Mouse (Mus musculus) forebrain, embryonic 10.5 days (tissue): Measurements from ENCODE around the gene Zfp281. TPM values are rescaled to one million over a fixed set of nuclear protein-coding genes. Genes with fewer than 3 reads are reported as not detected.
A peak's percentile ranks its signal among the peaks of the same experiment; 100 is the strongest.

Experiments
- DNase-seq: peaks from one replicate; pipeline ENCODE4 v3.0.0-alpha.2; 2017; ENCODE audit warnings: low spot score; ENCODE audit errors: extremely low spot score
- H3K27ac ChIP-seq: fragments of 300-500 bp; sonication (generic); 2 replicates; pipeline ENCODE4 v1.5.1; 2016; ENCODE audit warnings: mild to moderate bottlenecking
- H3K27me3 ChIP-seq: fragments of 300-500 bp; sonication (generic); 2 replicates; pipeline ENCODE4 v1.6.1; 2016; ENCODE audit warnings: mild to moderate bottlenecking; ENCODE audit not compliant: poor library complexity, severe bottlenecking
- H3K36me3 ChIP-seq: fragments of 300-500 bp; sonication (generic); replicated peaks from 2 replicates; pipeline ENCODE4 v1.6.1; 2016; ENCODE audit warnings: mild to moderate bottlenecking, moderate library complexity
- H3K4me1 ChIP-seq: fragments of 300-500 bp; sonication (generic); 2 replicates; pipeline ENCODE4 v1.6.1; 2016
- H3K4me3 ChIP-seq: fragments of 300-500 bp; sonication (generic); 2 replicates; pipeline ENCODE4 v1.5.1; 2016; ENCODE audit warnings: mild to moderate bottlenecking, moderate library complexity
- H3K9me3 ChIP-seq: fragments of 300-500 bp; sonication (generic); 2 replicates; pipeline ENCODE4 v1.6.1; 2016; ENCODE audit warnings: mild to moderate bottlenecking, moderate library complexity
- WGBS: fragments of 180-500 bp; shearing (Covaris S2); methylation state at CpG from one replicate; pipeline ENCODE4 v1.1.7; 2016; 5-methylcytosine and 5-hydroxymethylcytosine counted together
- polyA plus RNA-seq: library from polyadenylated mRNA; unstranded; fragments of >200 nt; fragmentation: Nextera tagmentation; extraction: Ambion mirVana; gene quantifications from 2 replicates; pipeline ENCODE4 v1.2.1, GENCODE M21; 2016

Zfp281 gene
- polyA plus RNA-seq, 1 experiment from 2014 or later, result 24.7 TPM

- Histone ChIP-seq H3K4me1 (peaks cover 3% of the 10 kb centered on the region; the same call in 1 of the 2 replicates), H3K4me3 (no peak overlapping the region), H3K27ac (no peak overlapping the region), H3K27me3 (no peaks in the 10 kb centered on the region), H3K9me3 (no peaks in the 10 kb centered on the region), H3K36me3 (no peaks in the 10 kb centered on the region)
- no peak for DNase-seq
- WGBS, result 87% methylated on average over 8 of the region's 8 CpGs
These were observed 21.3 kb downstream of the Zfp281 start for GRCm38 (mm10) chr1:136645849-136646625.

- no peaks in the 10 kb centered on the region for H3K27me3 ChIP-seq
- H3K27ac ChIP-seq, result no peak overlapping the region
- 93% methylated on average over 3 of the region's 3 CpGs for WGBS
- H3K4me3 ChIP-seq, result no peak overlapping the region
- no peaks in the 10 kb centered on the region for H3K36me3 ChIP-seq
- H3K4me1 ChIP-seq, result peaks cover 11% of the 10 kb centered on the region; the same call in 1 of the 2 replicates
- H3K9me3 ChIP-seq, result no peaks in the 10 kb centered on the region
- no peak for DNase-seq
These were observed 27.4 kb downstream of the Zfp281 start for GRCm38 (mm10) chr1:136652066-136652465.

- 87% methylated on average over 8 of the region's 8 CpGs for WGBS
- no peaks in the 10 kb centered on the region for H3K27me3 ChIP-seq
- H3K9me3 ChIP-seq, result no peaks in the 10 kb centered on the region
- peaks cover 11% of the 10 kb centered on the region; the same call in 1 of the 2 replicates for H3K4me1 ChIP-seq
- no peak overlapping the region for H3K4me3 ChIP-seq
- H3K36me3 ChIP-seq, result no peaks in the 10 kb centered on the region
- DNase-seq, result no peak
- no peak overlapping the region for H3K27ac ChIP-seq
These were observed 28.8 kb downstream of the Zfp281 start for GRCm38 (mm10) chr1:136653526-136653925.

GRCm38 (mm10) chr1:136654385-136654784, 29.7 kb downstream of the Zfp281 start:
- no peak overlapping the region for H3K27ac ChIP-seq
- no peaks in the 10 kb centered on the region for H3K9me3 ChIP-seq
- no peaks in the 10 kb centered on the region for H3K27me3 ChIP-seq
- WGBS, result 69% methylated on average over 11 of the region's 11 CpGs
- H3K4me3 ChIP-seq, result no peak overlapping the region
- DNase-seq, result no peak
- H3K36me3 ChIP-seq, result no peaks in the 10 kb centered on the region
- peaks cover 14% of the 10 kb centered on the region; the same call in 1 of the 2 replicates for H3K4me1 ChIP-seq

- H3K27me3 ChIP-seq, result no peaks in the 10 kb centered on the region
- H3K4me1 ChIP-seq, result peaks cover 29% of the 10 kb centered on the region
- WGBS, result 91% methylated on average over 7 of the region's 7 CpGs
- DNase-seq, result no peak
- H3K27ac ChIP-seq, result no peak overlapping the region
- no peaks in the 10 kb centered on the region for H3K36me3 ChIP-seq
- no peak overlapping the region for H3K4me3 ChIP-seq
- H3K9me3 ChIP-seq, result no peaks in the 10 kb centered on the region
These were observed 31.9 kb downstream of the Zfp281 start for GRCm38 (mm10) chr1:136656619-136657018.

- DNase-seq, result no peak
- Histone ChIP-seq H3K4me3 (no peak overlapping the region), H3K27ac (no peak overlapping the region), H3K9me3 (no peaks in the 10 kb centered on the region), H3K36me3 (no peaks in the 10 kb centered on the region), H3K4me1 (peaks cover 40% of the 10 kb centered on the region), H3K27me3 (no peaks in the 10 kb centered on the region)
- 95% methylated on average over 13 of the region's 13 CpGs for WGBS
These were observed 33.9 kb downstream of the Zfp281 start for GRCm38 (mm10) chr1:136658456-136659227.

GRCm38 (mm10) chr1:136659337-136659736, 34.6 kb downstream of the Zfp281 start:
- Histone ChIP-seq H3K27me3 (no peaks in the 10 kb centered on the region), H3K4me3 (no peak overlapping the region), H3K27ac (no peak overlapping the region), H3K4me1 (peaks cover 33% of the 10 kb centered on the region), H3K36me3 (no peaks in the 10 kb centered on the region), H3K9me3 (no peaks in the 10 kb centered on the region)
- DNase-seq, result no peak
- 81% methylated on average over 9 of the region's 9 CpGs for WGBS

- H3K9me3 ChIP-seq, result no peaks in the 10 kb centered on the region
- peaks cover 34% of the 10 kb centered on the region for H3K4me1 ChIP-seq
- H3K4me3 ChIP-seq, result no peak overlapping the region
- no peak for DNase-seq
- H3K27ac ChIP-seq, result no peak overlapping the region
- 83% methylated on average over 9 of the region's 9 CpGs for WGBS
- H3K27me3 ChIP-seq, result no peaks in the 10 kb centered on the region
- no peaks in the 10 kb centered on the region for H3K36me3 ChIP-seq
These were observed 35.2 kb downstream of the Zfp281 start for GRCm38 (mm10) chr1:136659917-136660316.

GRCm38 (mm10) chr1:136661511-136661910, 36.8 kb downstream of the Zfp281 start:
- Histone ChIP-seq H3K4me1 (peaks cover 38% of the 10 kb centered on the region), H3K9me3 (no peaks in the 10 kb centered on the region), H3K27me3 (no peaks in the 10 kb centered on the region), H3K4me3 (peak overlapping the region; percentile 4; the same call in 1 of the 2 replicates), H3K27ac (peak overlapping the region; percentile 63; the same call in 1 of the 2 replicates), H3K36me3 (no peaks in the 10 kb centered on the region)
- DNase-seq, result no peak
- WGBS, result 23% methylated on average over 9 of the region's 9 CpGs

GRCm38 (mm10) chr1:136661939-136662563, 37.4 kb downstream of the Zfp281 start:
- Histone ChIP-seq H3K36me3 (no peaks in the 10 kb centered on the region), H3K9me3 (no peaks in the 10 kb centered on the region), H3K27ac (peak overlapping the region; percentile 63), H3K27me3 (no peaks in the 10 kb centered on the region), H3K4me1 (peaks cover 38% of the 10 kb centered on the region), H3K4me3 (peak overlapping the region; percentile 4; the same call in 1 of the 2 replicates)
- no peak for DNase-seq
- 16% methylated on average over 10 of the region's 10 CpGs for WGBS

GRCm38 (mm10) chr1:136664921-136665582, 40.4 kb downstream of the Zfp281 start:
- H3K27me3 ChIP-seq, result no peaks in the 10 kb centered on the region
- H3K4me1 ChIP-seq, result peaks cover 29% of the 10 kb centered on the region
- H3K27ac ChIP-seq, result no peak overlapping the region
- H3K9me3 ChIP-seq, result no peaks in the 10 kb centered on the region
- DNase-seq, result no peak
- no peaks in the 10 kb centered on the region for H3K36me3 ChIP-seq
- 55% methylated on average over 6 of the region's 6 CpGs for WGBS
- H3K4me3 ChIP-seq, result no peak overlapping the region

- Histone ChIP-seq H3K36me3 (no peaks in the 10 kb centered on the region), H3K27ac (no peak overlapping the region), H3K4me1 (peaks cover 31% of the 10 kb centered on the region), H3K27me3 (peaks cover 8% of the 10 kb centered on the region; the same call in 1 of the 2 replicates), H3K9me3 (no peaks in the 10 kb centered on the region), H3K4me3 (no peak overlapping the region)
- WGBS, result 82% methylated on average over 2 of the region's 2 CpGs
- no peak for DNase-seq
These were observed 41.8 kb downstream of the Zfp281 start for GRCm38 (mm10) chr1:136666513-136666912.
